Mouse (Mus musculus) liver, embryonic 14.5 days (tissue): Measurements from ENCODE around the gene Fcgrt. TPM values are rescaled to one million over a fixed set of nuclear protein-coding genes. Genes with fewer than 3 reads are reported as not detected.
A peak's percentile ranks its signal among the peaks of the same experiment; 100 is the strongest.

Source experiments
- ATAC-seq: fragments of 200-750 bp; cut with Nextera tagmentation; 2 replicates; pipeline ENCODE4 v1.8.0; 2017; ENCODE audit warnings: moderate number of reproducible peaks, mild to moderate bottlenecking, moderate library complexity; ENCODE audit not compliant: insufficient read depth
- DNase-seq, 3 experiments: peaks; one replicate each; pipeline ENCODE4 v3.0.0-alpha.2; 2012 to 2013; ENCODE audit warnings: low read depth in 3 of 3, low spot score in 3 of 3
- H3K27ac ChIP-seq: fragments of 300-500 bp; sonication (generic); 2 replicates; pipeline ENCODE4 v1.5.1; 2014; ENCODE audit warnings: moderate library complexity, mild to moderate bottlenecking, control low read depth, inconsistent platforms
- H3K27me3 ChIP-seq: fragments of 300-500 bp; sonication (generic); 2 replicates; pipeline ENCODE4 v1.6.1; 2014; ENCODE audit warnings: mild to moderate bottlenecking, low read length, moderate library complexity; ENCODE audit not compliant: control insufficient read depth, insufficient read depth
- H3K36me3 ChIP-seq: fragments of 300-500 bp; sonication (generic); replicated peaks from 2 replicates; pipeline ENCODE4 v1.6.1; 2014; ENCODE audit warnings: low read depth; ENCODE audit not compliant: control insufficient read depth, insufficient read depth
- H3K4me1 ChIP-seq, 2 experiments: fragments of 200-500 bp in 1 of 2; fragments of 300-500 bp in 1 of 2; sonication (generic) in 1 of 2; replicated peaks; 2 replicates each; pipeline ENCODE4 v1.6.1; 2012 to 2014; ENCODE audit warnings: antibody characterized with exemption in 1 of 2, inconsistent platforms in 1 of 2, low read length in 1 of 2; ENCODE audit not compliant: control insufficient read depth in 2 of 2, insufficient read depth in 2 of 2
- H3K4me2 ChIP-seq: fragments of 300-500 bp; sonication (generic); 2 replicates; pipeline ENCODE4 v1.6.1; 2014; ENCODE audit warnings: low read depth, mild to moderate bottlenecking, control low read depth, moderate library complexity
- H3K4me3 ChIP-seq, 2 experiments: fragments of 200-500 bp in 1 of 2; fragments of 300-500 bp in 1 of 2; sonication (generic) in 1 of 2; 2 replicates each; pipeline ENCODE4 v1.5.1; 2012 to 2014; ENCODE audit warnings: low read depth in 2 of 2, low read length in 2 of 2, mild to moderate bottlenecking in 2 of 2, control low read depth in 1 of 2, inconsistent platforms in 1 of 2, moderate library complexity in 1 of 2; ENCODE audit not compliant: insufficient read depth in 1 of 2
- H3K9ac ChIP-seq: fragments of 300-500 bp; sonication (generic); replicated peaks from 2 replicates; pipeline ENCODE4 v1.6.1; 2014; ENCODE audit warnings: mild to moderate bottlenecking, control low read depth, moderate library complexity
- H3K9me3 ChIP-seq: fragments of 300-500 bp; sonication (generic); 2 replicates; pipeline ENCODE4 v1.6.1; 2016; ENCODE audit warnings: low read length, mixed read lengths; ENCODE audit not compliant: control insufficient read depth
- CTCF ChIP-seq: IDR thresholded peaks from 2 replicates; pipeline ENCODE4 v1.5.1; 2016; ENCODE audit warnings: antibody characterized with exemption, low read depth, control low read depth
- EP300 ChIP-seq: IDR thresholded peaks from 2 replicates; pipeline ENCODE4 v1.6.1; 2016; ENCODE audit warnings: antibody characterized with exemption, low read depth
- WGBS: fragments of 180-500 bp; shearing (Covaris S2); extraction: QIAGEN DNeasy Blood & Tissue Kit; methylation state at CpG from one replicate; pipeline ENCODE4 v1.1.7; 2014; ENCODE audit not compliant: insufficient replicate concordance; 5-methylcytosine and 5-hydroxymethylcytosine counted together
- polyA plus RNA-seq, 2 experiments: library from polyadenylated mRNA; depleted of rRNA in 1 of 2; stranded (reverse) in 1 of 2; unstranded in 1 of 2; fragments of >200 nt; fragmentation: Nextera tagmentation in 1 of 2; extraction: Ambion mirVana in 1 of 2; gene quantifications; 2 replicates each; pipeline versions ENCODE4 v1.2.1 to v1.2.3; 2012 to 2014

Gene Fcgrt
- polyA plus RNA-seq, 2 experiments = 14.9 to 35.5 TPM

DNA sequence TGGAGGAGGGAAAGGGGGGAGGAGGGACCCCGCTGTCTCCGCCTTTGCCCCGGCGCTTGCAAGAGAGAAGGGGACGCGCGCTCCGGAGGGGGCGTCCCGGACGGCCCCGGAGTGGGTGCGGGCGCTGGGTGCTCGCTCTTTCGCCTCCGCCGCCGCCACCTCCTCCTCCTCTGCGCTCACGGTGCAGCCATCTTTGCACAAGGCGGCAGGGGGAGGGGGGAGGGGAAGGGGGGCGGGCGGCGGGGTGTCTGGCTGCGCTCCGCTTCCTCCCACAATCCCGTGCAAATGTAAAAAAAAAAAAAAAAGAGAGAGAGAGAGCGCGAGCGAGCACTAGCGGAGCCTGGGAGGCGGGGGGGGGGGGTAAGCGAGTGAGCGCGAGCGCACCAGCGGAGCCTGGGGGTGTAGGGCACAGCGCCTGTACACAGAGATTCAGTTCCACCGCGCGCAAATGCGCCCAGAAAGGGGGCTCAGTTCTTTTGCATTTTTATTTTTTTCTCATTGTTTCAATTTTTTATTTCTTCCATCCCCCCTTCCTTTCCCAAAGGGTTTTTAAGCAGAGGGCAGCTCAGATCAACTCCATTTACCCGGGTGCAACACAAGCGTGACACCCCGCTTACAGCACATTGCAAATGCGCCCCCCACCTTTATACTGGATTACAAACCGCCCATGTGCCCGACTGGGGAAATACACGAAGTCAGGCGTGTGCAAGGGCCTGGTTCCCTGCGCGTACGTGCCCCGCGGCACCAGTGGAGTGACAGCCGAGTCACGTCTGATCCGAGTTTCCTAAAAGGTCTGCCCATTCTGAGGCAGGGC, 50.3 kb downstream of the Fcgrt start:
- peak overlapping the region; percentile 65 to 68 for H3K4me3 ChIP-seq
- DNase-seq (peak in 1 of 3 experiments; percentile 54), ATAC-seq (peak; percentile 47)
- H3K4me1 ChIP-seq = peaks cover 14% of the 10 kb centered on the region in 2 experiments
- H3K27ac ChIP-seq = peak overlapping the region; percentile 58
- peak overlapping the region; percentile 84 for H3K4me2 ChIP-seq
- no peaks in the 10 kb centered on the region for H3K27me3 ChIP-seq
- TF ChIP-seq EP300 = no peak
- no peak for TF ChIP-seq CTCF
- H3K9ac ChIP-seq = peak overlapping the region; percentile 74
- H3K9me3 ChIP-seq = no peaks in the 10 kb centered on the region
- under 1% methylated on average over 32 of the region's 59 CpGs for WGBS
- peaks cover 6% of the 10 kb centered on the region for H3K36me3 ChIP-seq

DNA sequence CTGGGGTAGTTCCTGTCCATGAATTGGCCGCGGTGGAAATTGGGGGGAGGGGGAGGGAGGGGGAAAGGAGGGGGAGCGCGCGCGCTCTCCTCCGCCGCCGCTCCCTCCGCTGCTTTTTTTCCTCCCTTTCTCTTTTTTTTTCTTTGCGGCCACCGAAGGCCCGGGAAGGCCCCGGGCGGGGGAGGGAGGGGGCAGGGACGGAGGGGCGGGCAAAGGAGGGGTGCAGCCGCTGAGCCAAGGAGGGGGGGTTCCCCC, 50.9 kb downstream of the Fcgrt start, which contains the start of gene Prr12:
Prr12 (minus strand) TSS at position 20 of the 255 bp plus-strand sequence.
- WGBS = 0% methylated on average over 12 of the region's 18 CpGs
- ATAC-seq = peak; percentile 32; the same call in 1 of the 2 replicates
- peak within 1 kb of the TSS; percentile 65 to 68 for H3K4me3 ChIP-seq
- no peak for TF ChIP-seq CTCF
- no peak for TF ChIP-seq EP300
- H3K9me3 ChIP-seq = no peaks in the 10 kb centered on the region
- peak within 1 kb of the TSS; percentile 58 for H3K27ac ChIP-seq
- DNase-seq = no peak
- H3K4me2 ChIP-seq = peak within 1 kb of the TSS; percentile 84
- H3K4me1 ChIP-seq = peaks cover 14% of the 10 kb centered on the region in 2 experiments
- no peaks in the 10 kb centered on the region for H3K27me3 ChIP-seq
- H3K9ac ChIP-seq = peak within 1 kb of the TSS; percentile 74
- H3K36me3 ChIP-seq = peaks cover 6% of the 10 kb centered on the region

DNA sequence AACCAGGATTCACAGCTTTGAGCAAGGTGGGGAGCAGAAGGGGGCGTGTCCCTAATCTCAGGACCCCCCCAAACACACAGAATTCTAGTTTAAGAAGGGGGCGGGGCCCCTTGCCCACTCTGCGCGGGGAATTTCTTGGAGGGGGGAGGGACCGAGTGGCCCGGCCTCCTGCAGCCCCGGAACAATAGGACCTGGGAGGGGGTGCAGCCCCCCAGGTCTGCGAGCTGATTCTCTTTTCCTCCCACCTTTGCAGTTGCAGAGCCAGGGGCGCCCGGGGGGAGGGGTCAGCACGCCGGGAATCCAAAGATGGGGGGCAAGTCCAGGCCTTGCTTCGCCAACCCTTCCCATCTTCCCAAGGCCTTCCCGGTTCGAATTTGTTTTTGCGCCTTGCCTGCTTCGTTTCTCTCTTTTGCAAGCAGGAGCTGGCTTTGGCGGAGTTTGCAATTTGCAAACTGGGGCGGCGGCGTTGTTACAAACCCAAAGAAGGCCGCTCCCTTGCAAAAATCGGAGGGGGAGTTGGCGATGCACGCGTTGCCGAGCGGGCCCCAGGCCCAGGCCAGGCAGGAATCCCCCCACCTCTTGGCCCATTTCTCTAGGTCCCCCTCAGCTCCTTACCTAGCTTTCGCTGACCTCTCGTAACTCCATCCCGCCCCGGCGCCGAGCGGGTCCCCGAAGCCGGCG, 51.3 kb downstream of the Fcgrt start:
- Histone ChIP-seq H3K27me3 (no peaks in the 10 kb centered on the region), H3K9ac (peak overlapping the region; percentile 74), H3K4me2 (peak overlapping the region; percentile 84), H3K36me3 (peaks cover 7% of the 10 kb centered on the region), H3K4me1 (peaks cover 14% of the 10 kb centered on the region in 2 experiments), H3K9me3 (no peaks in the 10 kb centered on the region), H3K4me3 (peak overlapping the region; percentile 65 to 68), H3K27ac (peak overlapping the region; percentile 16)
- under 1% methylated on average over 38 of the region's 38 CpGs for WGBS
- no peak for DNase-seq
- TF ChIP-seq EP300 (no peak), CTCF (no peak)
- ATAC-seq = no peak

DNA sequence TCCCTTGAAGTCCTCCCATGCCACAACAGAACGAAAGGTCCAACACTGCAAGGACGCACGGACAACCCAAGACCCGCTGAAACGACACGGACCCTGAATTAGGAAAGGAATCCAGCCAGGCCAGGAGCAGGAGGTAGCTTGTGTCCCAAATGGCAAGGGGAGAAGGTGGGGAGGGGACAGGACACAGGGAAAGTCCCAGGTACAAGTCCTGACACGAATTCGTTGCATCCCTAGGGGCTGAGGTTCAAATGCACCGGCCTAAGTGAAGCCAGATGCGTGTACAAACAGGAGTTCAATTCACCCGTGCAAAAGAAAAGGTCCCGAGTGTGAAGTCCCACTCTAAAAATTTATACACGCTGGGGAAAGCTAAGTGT, 52.1 kb downstream of the Fcgrt start:
- H3K27ac ChIP-seq = no peak overlapping the region; the same call in 1 of the 2 replicates
- no peak for ATAC-seq
- no peaks in the 10 kb centered on the region for H3K9me3 ChIP-seq
- no peaks in the 10 kb centered on the region for H3K27me3 ChIP-seq
- H3K36me3 ChIP-seq = peaks cover 12% of the 10 kb centered on the region
- TF ChIP-seq CTCF (no peak), EP300 (no peak)
- peak overlapping the region; percentile 84 for H3K4me2 ChIP-seq
- no peak for DNase-seq
- WGBS = 14% methylated on average over 13 of the region's 13 CpGs
- H3K9ac ChIP-seq = peak overlapping the region; percentile 74
- H3K4me3 ChIP-seq = peak overlapping the region; percentile 65 to 68
- H3K4me1 ChIP-seq = peaks cover 14% of the 10 kb centered on the region in 2 experiments

DNA sequence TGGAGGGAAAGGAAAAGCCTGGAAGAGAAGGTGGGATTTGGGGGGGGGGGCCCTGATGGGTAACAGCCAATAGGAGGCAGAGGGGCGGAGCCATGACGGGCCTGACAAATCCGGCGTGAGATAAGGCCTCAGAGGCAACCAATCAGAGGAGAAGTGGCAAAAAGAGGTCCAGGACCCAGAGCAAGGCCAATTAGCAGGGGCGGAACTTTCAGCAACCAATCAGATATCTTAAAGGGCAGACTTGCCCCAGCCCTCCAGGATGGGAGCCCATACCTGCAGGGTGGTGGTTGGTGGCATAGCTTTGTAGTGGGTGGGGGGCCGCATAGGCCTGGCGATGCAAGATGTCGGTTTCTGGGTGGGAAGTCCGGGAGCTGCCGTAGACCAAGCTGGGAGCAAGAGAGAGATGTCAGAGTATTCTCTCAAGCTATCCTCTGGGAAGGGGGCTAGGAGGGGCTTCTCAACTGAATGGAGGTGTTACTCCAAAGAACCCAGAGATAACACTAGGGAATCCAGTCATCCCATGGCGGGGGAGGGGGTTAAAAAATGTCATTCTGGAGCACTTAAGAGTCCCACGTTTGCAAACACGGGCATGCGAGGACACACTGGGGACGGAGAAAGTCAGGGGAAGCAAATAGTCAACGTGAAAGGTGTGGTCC, 52.6 kb downstream of the Fcgrt start:
- ATAC-seq (no peak), DNase-seq (peak; percentile 52 to 63 (median 61))
- Histone ChIP-seq H3K4me1 (peaks cover 14% of the 10 kb centered on the region in 2 experiments), H3K4me2 (peak overlapping the region; percentile 84), H3K9me3 (no peaks in the 10 kb centered on the region), H3K27ac (no peak overlapping the region), H3K36me3 (peaks cover 12% of the 10 kb centered on the region), H3K4me3 (peak overlapping the region; percentile 65 to 68), H3K9ac (no peak overlapping the region), H3K27me3 (no peaks in the 10 kb centered on the region)
- WGBS = 22% methylated on average over 16 of the region's 16 CpGs
- no peak for TF ChIP-seq EP300
- no peak for TF ChIP-seq CTCF
